Mouse (Mus musculus) kidney, postnatal 0 days (tissue): ENCODE results near the gene Mpv17. TPM values are rescaled to one million over a fixed set of nuclear protein-coding genes. Genes with fewer than 3 reads are reported as not detected.

ENCODE experiments used
- ATAC-seq: fragments of 200-750 bp; cut with Nextera tagmentation; replicated peaks from 2 replicates; pipeline ENCODE4 v1.8.0; 2017; ENCODE audit warnings: low read depth, moderate number of reproducible peaks, moderate TSS enrichment, moderate library complexity; ENCODE audit not compliant: low FRiP score
- DNase-seq: peaks from one replicate; pipeline ENCODE4 v3.0.0-alpha.2; 2016; ENCODE audit warnings: low spot score
- H3K27ac ChIP-seq: fragments of 300-500 bp; sonication (generic); 2 replicates; pipeline ENCODE4 v1.5.1; 2014; ENCODE audit warnings: mild to moderate bottlenecking
- H3K27me3 ChIP-seq: fragments of 300-500 bp; sonication (generic); 2 replicates; pipeline ENCODE4 v1.6.1; 2014; ENCODE audit warnings: low read length, mixed read lengths; ENCODE audit not compliant: insufficient read depth
- H3K36me3 ChIP-seq: fragments of 300-500 bp; sonication (generic); 2 replicates; pipeline ENCODE4 v1.6.1; 2014; ENCODE audit warnings: low read length, mixed read lengths; ENCODE audit not compliant: insufficient read depth
- H3K4me1 ChIP-seq: fragments of 300-500 bp; sonication (generic); replicated peaks from 2 replicates; pipeline ENCODE4 v1.6.1; 2014; ENCODE audit warnings: antibody characterized with exemption, low read length, mixed read lengths; ENCODE audit not compliant: insufficient read depth
- H3K4me2 ChIP-seq: fragments of 300-500 bp; sonication (generic); 2 replicates; pipeline ENCODE4 v1.6.1; 2014; ENCODE audit warnings: mild to moderate bottlenecking, low read length, moderate library complexity, mixed read lengths
- H3K4me3 ChIP-seq: fragments of 300-500 bp; sonication (generic); replicated peaks from 2 replicates; pipeline ENCODE4 v1.5.1; 2014; ENCODE audit warnings: low read depth, low read length
- H3K9ac ChIP-seq: fragments of 300-500 bp; sonication (generic); 2 replicates; pipeline ENCODE4 v1.6.1; 2014; ENCODE audit warnings: low read depth, low read length
- H3K9me3 ChIP-seq: fragments of 300-500 bp; sonication (generic); replicated peaks from 2 replicates; pipeline ENCODE4 v1.6.1; 2016; ENCODE audit warnings: low read length, inconsistent platforms, mixed read lengths
- CTCF ChIP-seq: IDR thresholded peaks from 2 replicates; pipeline ENCODE4 v1.5.1; 2016; ENCODE audit warnings: antibody characterized with exemption, low read depth, mild to moderate bottlenecking, moderate library complexity
- WGBS: fragments of 180-500 bp; shearing (Covaris S2); extraction: QIAGEN DNeasy Blood & Tissue Kit; methylation state at CpG from one replicate; pipeline ENCODE4 v1.1.7; 2014; 5-methylcytosine and 5-hydroxymethylcytosine counted together
- polyA plus RNA-seq: library from polyadenylated mRNA; unstranded; fragments of >200 nt; fragmentation: Nextera tagmentation; extraction: Ambion mirVana; gene quantifications from 2 replicates; pipeline ENCODE4 v1.2.1, GENCODE M21; 2015

Mpv17 gene
- polyA plus RNA-seq, 1 experiment from 2014 or later, result 45.3 TPM

GRCm38 (mm10) chr5:31195671-31196070 lies 41.6 kb upstream of the Mpv17 start:
- H3K4me3 ChIP-seq, result no peak overlapping the region
- peaks cover 51% of the 10 kb centered on the region for H3K36me3 ChIP-seq
- no peak for TF ChIP-seq CTCF
- H3K27ac ChIP-seq, result no peak overlapping the region
- no peak overlapping the region for H3K4me2 ChIP-seq
- 0 out of 2 replicates have a peak, but pooled peaks cover 3% of the 10 kb centered on the region for H3K9me3 ChIP-seq
- DNase-seq (no peak), ATAC-seq (no peak)
- 88% methylated on average over 4 of the region's 4 CpGs for WGBS
- no peaks in the 10 kb centered on the region for H3K27me3 ChIP-seq
- peaks cover 17% of the 10 kb centered on the region; the same call in 1 of the 2 replicates for H3K4me1 ChIP-seq
- H3K9ac ChIP-seq, result no peak overlapping the region

GRCm38 (mm10) chr5:31194486-31195485 lies 40.7 kb upstream of the Mpv17 start:
- Histone ChIP-seq H3K4me2 (peak overlapping the region; percentile 75), H3K4me1 (peaks cover 11% of the 10 kb centered on the region; the same call in 1 of the 2 replicates), H3K4me3 (no peak overlapping the region), H3K27ac (no peak overlapping the region), H3K27me3 (no peaks in the 10 kb centered on the region), H3K36me3 (peaks cover 59% of the 10 kb centered on the region), H3K9ac (no peak overlapping the region), H3K9me3 (no peaks in the 10 kb centered on the region)
- ATAC-seq (no peak), DNase-seq (no peak)
- WGBS, result 90% methylated on average over 16 of the region's 16 CpGs
- no peak for TF ChIP-seq CTCF

GRCm38 (mm10) chr5:31193631-31194281 lies 39.7 kb upstream of the Mpv17 start:
- H3K27ac ChIP-seq, result peak overlapping the region; percentile 89
- peak overlapping the region; percentile 91 for H3K4me3 ChIP-seq
- H3K36me3 ChIP-seq, result peaks cover 53% of the 10 kb centered on the region
- ATAC-seq (peak; percentile 0; the same call in 1 of the 2 replicates), DNase-seq (peak; percentile 15)
- no peaks in the 10 kb centered on the region for H3K27me3 ChIP-seq
- H3K4me2 ChIP-seq, result peak overlapping the region; percentile 75
- H3K4me1 ChIP-seq, result peaks cover 11% of the 10 kb centered on the region; the same call in 1 of the 2 replicates
- H3K9ac ChIP-seq, result peak overlapping the region; percentile 91
- no peaks in the 10 kb centered on the region for H3K9me3 ChIP-seq
- TF ChIP-seq CTCF, result no peak
- WGBS, result 11% methylated on average over 25 of the region's 25 CpGs

GRCm38 (mm10) chr5:31192939-31193630 lies 39.0 kb upstream of the Mpv17 start, which contains the start of the genes Snx17 and Eif2b4:
Gene Snx17, plus strand, starts transcription at chr5:31193227.
Gene Eif2b4, minus strand, starts transcription at chr5:31193430.
- DNase-seq (peak; percentile 98), ATAC-seq (peak; percentile 96)
- Histone ChIP-seq H3K4me2 (peak within 1 kb of the TSS; percentile 75), H3K4me1 (peaks cover 11% of the 10 kb centered on the region; the same call in 1 of the 2 replicates), H3K27ac (peak within 1 kb of the TSS; percentile 89), H3K9ac (peak within 1 kb of the TSS; percentile 91), H3K4me3 (peak within 1 kb of the TSS; percentile 91), H3K9me3 (no peaks in the 10 kb centered on the region), H3K36me3 (peaks cover 51% of the 10 kb centered on the region), H3K27me3 (no peaks in the 10 kb centered on the region)
- WGBS, result under 1% methylated on average over 47 of the region's 48 CpGs
- TF ChIP-seq CTCF, result peak; percentile 71

- Histone ChIP-seq H3K4me1 (peaks cover 11% of the 10 kb centered on the region; the same call in 1 of the 2 replicates), H3K36me3 (peaks cover 50% of the 10 kb centered on the region), H3K4me3 (peak overlapping the region; percentile 91), H3K4me2 (peak overlapping the region; percentile 75), H3K27ac (peak overlapping the region; percentile 89), H3K9me3 (no peaks in the 10 kb centered on the region), H3K27me3 (no peaks in the 10 kb centered on the region), H3K9ac (peak overlapping the region; percentile 66)
- ATAC-seq, result peak; percentile 74
- 9% methylated on average over 42 of the region's 42 CpGs for WGBS
- no peak for DNase-seq
- TF ChIP-seq CTCF, result no peak
Observed at GRCm38 (mm10) chr5:31192045-31192938, 38.2 kb upstream of the Mpv17 start.
